Mouse (Mus musculus): ENCODE data around the gene Gm21996.
"Not testable (repeated sequence)": the region's sequence is repeated elsewhere in the genome, so short reads cannot be mapped to it uniquely, and the experiment has no call there.

Gm21996 gene

DNA sequence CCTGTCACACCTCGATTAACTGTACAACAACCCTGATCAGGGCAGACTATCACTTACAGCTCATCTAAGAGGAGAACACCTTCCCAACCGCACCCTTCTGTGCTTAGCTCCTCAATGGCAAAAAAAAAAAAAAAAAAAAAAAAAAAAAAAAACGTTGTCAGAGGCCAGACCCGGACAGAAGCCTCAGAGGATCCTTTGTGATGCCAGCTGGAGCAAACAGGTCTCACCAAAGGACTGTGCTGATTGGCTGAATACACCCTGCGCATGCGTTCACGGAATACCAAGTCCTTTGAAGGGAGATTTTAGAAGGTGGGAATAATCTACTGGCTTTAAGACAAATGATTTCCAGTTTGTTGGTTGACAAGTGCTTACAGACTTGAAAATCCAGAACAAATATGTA, at the start of gene Gm21996:
Gm21996 (minus strand) TSS at position 101 of the 400 bp plus-strand sequence.
- DNase-seq (ENCODE audit: low spot score): not testable (repeated sequence)

All from lung, postnatal 25 days (tissue).